Mouse (Mus musculus) brain, embryonic 14.5 days (tissue): ENCODE data around the gene Dedd2. TPM values are rescaled to one million over a fixed set of nuclear protein-coding genes. Genes with fewer than 3 reads are reported as not detected.
A peak's percentile ranks its signal among the peaks of the same experiment; 100 is the strongest.

Experiments used
- DNase-seq: peaks from one replicate; pipeline ENCODE4 v3.0.0-alpha.2; 2011; ENCODE audit warnings: low read depth
- CTCF ChIP-seq: fragments of 200-500 bp; IDR thresholded peaks from 2 replicates; pipeline ENCODE4 v1.5.1; 2012; ENCODE audit warnings: inconsistent platforms, mild to moderate bottlenecking, moderate library complexity, borderline replicate concordance; ENCODE audit not compliant: insufficient read depth, insufficient read length; ENCODE audit errors: extremely low read depth
- POLR2A ChIP-seq: fragments of 200-500 bp; IDR thresholded peaks from 2 replicates; pipeline ENCODE4 v1.6.1; 2012; ENCODE audit warnings: mild to moderate bottlenecking, inconsistent platforms, borderline replicate concordance; ENCODE audit not compliant: poor library complexity, insufficient read depth, insufficient read length, severe bottlenecking; ENCODE audit errors: extremely low read depth
- polyA plus RNA-seq: library from polyadenylated mRNA; depleted of rRNA; stranded (reverse); fragments of >200 nt; gene quantifications from 2 replicates; pipeline ENCODE4 v1.2.3, GENCODE M21; 2012

Dedd2 gene
- polyA plus RNA-seq, 1 experiment, result 19.1 TPM

DNA sequence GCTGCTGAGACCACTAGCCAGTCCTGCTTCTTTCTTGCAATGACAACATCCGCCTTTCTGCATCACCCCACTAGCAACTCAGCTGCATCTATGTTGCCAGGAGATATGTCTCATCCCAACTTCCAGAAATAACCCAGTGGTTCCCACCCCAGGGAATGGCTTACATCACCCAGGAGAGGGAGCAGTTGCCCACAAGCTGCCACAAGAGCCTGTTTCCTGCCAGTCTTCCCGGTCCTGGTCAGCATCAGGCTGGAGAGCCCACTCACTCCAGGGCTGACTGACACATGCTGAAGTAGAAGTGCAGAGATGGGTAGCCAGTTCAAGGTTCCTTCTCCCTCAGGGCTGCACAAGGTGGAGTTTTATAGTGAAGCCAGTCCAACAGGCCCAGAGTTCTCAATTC is 20.6 kb upstream of the Dedd2 start:
- peak; percentile 72 for DNase-seq
- TF ChIP-seq POLR2A (no peak), CTCF (peak; percentile 68)

DNA sequence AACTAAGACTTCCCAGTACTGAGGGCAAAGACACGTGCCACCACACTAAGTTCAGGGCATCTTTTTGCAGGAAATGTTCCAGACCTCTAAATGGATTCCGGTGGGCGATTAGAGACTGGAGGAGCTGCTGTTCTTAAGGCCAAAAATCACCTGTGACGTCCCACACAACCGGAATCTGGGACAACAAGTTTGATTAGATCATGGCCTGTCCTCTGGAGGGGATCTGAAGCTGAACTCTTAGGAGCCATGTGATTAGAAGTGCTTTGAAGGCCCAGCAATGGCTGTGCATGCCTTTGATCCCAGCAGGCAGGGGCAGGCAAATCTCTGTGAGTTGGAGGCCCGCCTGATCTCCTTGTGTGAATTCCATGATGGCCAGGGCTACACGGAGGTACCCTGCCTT is 20.2 kb upstream of the Dedd2 start:
- no peak for TF ChIP-seq CTCF
- no peak for TF ChIP-seq POLR2A

DNA sequence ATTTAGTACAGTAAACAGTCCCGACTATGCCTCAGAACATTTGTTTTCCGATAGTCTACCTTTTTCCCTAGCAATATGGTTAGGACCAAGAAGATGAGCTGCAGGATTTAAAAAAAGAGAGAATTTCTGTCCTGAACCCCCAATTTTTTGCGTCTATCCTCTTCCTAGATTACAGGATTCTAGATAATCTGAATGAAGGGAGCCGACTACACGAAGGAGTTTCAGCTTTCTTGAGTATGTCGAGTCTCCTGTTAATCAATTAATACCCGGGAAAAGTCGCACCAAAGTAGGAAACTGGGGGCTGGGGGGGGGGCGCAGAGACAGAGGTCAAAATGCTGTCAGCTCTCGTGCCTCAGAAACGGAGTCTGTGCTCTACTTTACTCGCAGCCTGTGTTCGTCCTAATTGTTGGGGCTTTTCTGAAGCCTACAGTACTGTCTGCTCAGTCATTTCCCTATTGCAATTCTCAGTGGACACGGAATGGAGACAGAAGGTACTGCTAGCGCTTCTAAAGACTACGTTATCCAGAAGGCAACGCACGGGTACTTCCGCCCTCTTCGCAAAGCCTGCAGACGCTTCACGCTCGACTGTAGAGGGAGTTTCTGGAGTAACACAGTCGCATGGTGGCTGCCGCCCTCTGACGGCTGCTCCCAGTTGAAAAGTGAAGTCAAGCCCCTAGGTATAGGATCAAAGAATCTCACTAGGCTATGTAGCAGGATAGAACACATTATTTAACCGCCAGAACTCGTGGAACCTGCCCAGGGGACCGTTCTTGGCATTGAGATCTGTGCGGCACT is 18.6 kb upstream of the Dedd2 start:
- peak; percentile 98 for DNase-seq
- no peak for TF ChIP-seq POLR2A
- TF ChIP-seq CTCF, result peak; percentile 69

More for the DNA sequence above, 20.2 kb upstream of the Dedd2 start:
- no peak for DNase-seq

DNA sequence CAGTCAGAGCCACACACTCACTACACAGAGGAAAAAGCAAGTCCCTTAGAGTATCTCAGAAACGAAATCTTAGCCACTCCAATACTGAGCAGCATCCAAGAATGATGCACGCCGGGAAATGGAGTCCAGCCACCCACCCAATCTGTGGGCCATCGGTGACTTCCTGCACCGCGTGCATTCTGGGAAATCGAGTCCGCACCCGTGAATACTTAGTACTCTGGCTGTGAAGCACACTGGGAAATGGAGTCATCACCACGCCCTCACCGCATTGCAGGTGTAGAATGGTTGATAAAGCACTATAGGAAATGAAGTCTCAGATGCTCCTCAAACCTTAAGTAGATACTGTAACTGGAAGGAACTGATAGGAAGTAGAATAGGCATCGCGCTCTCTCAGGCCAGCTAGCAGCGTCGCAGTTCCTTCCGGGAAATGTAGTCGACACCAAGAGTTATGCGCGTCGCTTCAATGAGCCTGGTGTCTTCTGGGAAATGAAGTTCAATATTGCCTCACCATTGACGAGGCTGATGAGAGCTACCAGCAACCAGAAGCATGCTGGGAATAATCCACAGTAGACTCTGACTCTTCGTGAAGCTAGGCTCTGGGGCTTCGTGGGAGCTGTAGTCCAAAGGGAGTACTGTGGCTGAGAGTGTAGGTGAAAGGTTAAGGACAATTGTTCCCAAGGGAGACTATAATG is 17.7 kb upstream of the Dedd2 start:
- TF ChIP-seq POLR2A, result no peak
- TF ChIP-seq CTCF, result no peak
- DNase-seq, result peak; percentile 99

GRCm38 (mm10) chr7:25237249-25238014 is 17.0 kb upstream of the Dedd2 start, which contains the start of gene Gsk3a:
TSS of gene Gsk3a (minus strand) at chr7:25237851.
- DNase-seq, result peak; percentile 99
- TF ChIP-seq POLR2A (peak; percentile 84), CTCF (no peak)

DNA sequence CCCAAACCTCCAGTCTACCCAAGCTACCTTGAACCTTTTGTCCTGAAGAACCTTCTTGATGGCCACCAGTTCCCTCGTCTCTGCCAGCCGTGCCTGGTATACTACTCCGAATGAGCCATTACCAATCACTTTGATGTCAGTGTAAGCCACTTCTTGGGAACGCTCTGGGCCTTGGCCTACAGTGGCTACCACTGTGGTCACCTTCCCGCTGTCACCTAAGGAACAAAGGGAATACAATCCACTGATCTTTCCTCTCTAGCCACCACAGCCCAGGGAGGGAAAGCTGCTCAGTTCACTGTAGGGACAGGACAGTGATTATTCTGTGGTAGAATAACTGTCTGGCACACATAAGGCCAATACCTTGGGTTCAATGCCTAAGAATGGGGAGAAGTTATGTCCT is 15.1 kb upstream of the Dedd2 start:
- no peak for DNase-seq
- no peak for TF ChIP-seq POLR2A
- no peak for TF ChIP-seq CTCF

DNA sequence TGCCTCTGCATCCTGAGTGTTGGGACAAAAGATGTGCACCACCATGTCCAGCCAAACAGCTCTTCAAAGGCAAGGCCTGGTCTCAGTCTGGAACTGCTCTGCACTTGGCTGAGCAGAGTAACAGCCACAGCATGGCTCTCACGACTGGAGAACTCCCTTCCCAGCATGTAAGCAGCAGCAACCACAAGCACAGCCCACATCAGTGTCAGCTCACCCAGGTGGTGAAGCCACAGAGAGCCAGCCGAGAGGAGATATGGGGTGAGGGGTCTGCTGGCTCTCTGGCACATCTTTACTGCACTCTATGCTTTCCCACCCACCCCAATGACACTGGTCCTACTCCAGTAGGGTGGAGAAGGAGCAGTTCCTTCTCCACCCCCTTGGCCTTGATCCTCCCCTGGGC is 12.6 kb upstream of the Dedd2 start:
- TF ChIP-seq CTCF (no peak), POLR2A (no peak)
- no peak for DNase-seq

- TF ChIP-seq POLR2A (no peak), CTCF (no peak; the same call in 1 of the 2 replicates)
- no peak for DNase-seq
Observed at GRCm38 (mm10) chr7:25232101-25232648, 11.8 kb upstream of the Dedd2 start.

DNA sequence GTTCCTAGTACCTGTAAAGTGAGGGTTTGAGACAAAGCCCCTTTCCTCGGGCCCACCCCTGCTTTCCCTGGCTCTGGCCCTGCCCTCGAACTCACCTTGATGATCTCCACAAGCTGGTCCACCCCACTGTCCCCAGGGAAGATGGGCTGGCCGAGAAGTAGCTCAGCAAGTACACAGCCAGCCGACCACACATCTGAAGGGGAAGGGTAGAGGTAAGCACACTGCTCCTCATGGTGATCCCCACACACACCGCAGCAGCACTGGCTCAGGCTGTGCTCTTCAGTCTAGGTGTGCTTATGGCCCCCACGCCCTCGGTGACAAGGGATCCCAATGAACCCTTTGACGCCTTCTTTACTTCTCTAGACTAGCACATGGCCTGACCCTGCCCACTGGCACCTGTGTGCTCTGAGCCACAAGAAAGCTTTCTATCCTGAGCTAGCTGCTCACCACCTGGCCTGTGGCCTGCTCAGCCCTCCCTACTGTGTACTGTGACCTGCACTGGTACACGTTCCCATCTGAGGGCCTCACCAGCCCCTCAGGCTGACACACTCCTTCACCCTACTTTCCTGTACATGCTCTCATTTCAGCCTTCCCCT is 10.4 kb upstream of the Dedd2 start:
- TF ChIP-seq CTCF, result no peak
- TF ChIP-seq POLR2A, result no peak
- DNase-seq, result no peak

- no peak for TF ChIP-seq POLR2A
- TF ChIP-seq CTCF, result no peak
- no peak for DNase-seq
Observed at GRCm38 (mm10) chr7:25227523-25228300, 7.3 kb upstream of the Dedd2 start.

DNA sequence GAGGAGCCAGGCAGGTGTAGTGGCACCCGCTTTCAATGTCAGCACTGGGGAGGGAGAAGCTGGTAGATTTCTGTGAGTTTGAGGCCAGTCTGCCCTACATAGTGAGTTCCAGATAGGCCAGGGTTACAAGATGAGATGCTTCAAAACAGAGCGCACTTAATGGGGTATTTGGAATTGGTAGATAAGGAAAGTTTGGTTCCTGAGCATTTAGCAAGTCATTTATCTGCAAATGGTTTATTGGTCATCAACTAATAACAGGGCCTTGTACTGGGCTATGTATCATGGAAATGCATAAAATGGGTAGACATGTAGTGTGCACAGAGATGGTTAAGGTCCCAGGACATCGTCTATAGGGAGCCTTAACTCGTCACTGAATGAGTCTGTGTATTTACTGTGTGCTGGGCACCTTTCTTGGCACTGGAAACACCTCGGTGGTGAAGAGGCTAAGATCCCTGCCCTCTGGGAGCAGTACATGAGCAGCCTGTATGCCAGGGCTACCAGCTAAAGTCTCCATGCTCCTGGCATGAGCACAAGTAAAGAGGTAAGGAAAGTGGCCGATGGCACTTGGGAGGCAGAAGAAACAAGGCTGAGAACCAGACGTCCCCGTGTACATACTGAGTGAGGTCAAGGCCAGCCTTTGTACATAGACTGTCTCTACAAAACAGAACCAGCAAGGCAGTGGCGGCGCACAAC is 2.0 kb upstream of the Dedd2 start:
- no peak for DNase-seq
- TF ChIP-seq POLR2A (no peak), CTCF (no peak)

- peak; percentile 19; the same call in 1 of the 2 replicates for TF ChIP-seq CTCF
- TF ChIP-seq POLR2A, result no peak
Observed at GRCm38 (mm10) chr7:25221102-25221883, 878 bp upstream of the Dedd2 start, which contains the start of gene Zfp526. TSS of gene Zfp526 (plus strand) at chr7:25221425.

More at GRCm38 (mm10) chr7:25221102-25221883, 878 bp upstream of the Dedd2 start, which contains the start of gene Zfp526:
- peak; percentile 100 for DNase-seq
